Mouse (Mus musculus) spleen, embryonic (tissue): ENCODE data around the gene Ucn2.

Experiments used
- CTCF ChIA-PET: fragments of 350-600 bp; sonication (Branson Sonifier 250); formaldehyde crosslinking; loops from one replicate; lab custom pipeline; 2022; lab: Charles Lee

Gene Ucn2

DNA sequence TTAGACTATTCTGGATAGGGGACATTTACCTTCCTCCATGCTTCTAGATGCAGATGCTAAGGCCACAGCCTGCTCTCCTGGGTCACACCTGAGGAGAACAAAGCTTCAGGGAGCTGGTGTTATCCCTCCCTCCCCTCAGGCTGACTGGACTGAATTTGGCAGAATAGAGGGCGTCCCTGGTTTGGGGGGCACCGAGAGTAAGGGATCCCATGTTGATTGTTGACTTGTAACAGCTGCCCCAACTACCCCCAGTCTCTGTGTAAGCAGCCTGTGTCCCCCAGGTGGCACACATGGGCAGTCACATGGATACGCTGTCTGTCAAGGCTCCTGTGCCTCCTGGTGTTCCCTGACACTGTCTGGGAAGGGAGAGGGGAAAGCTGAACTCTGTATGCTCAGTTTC, 42.6 kb downstream of the Ucn2 start:
- CTCF ChIA-PET, result no interaction called here

DNA sequence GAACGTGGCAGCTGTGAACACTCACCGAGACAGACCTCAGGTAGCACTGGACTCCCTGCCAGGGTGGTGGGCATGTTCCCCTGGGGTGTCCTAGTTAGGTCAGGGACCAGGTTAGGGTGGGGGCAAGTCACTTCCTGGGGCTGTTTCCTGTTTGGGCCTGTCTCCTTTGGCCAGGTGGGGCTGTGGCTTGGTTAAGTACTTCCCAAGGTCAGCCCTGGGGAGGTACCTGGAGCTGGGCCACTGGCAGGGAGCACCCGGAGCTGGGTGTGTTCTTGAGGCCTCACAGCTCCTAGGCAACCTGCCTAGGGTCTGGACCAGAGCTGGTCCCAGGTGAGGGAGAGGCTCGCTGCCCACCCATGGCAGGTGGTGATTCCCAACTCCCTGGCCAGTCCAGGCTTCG, 43.1 kb downstream of the Ucn2 start:
- CTCF ChIA-PET, result no interaction called here

DNA sequence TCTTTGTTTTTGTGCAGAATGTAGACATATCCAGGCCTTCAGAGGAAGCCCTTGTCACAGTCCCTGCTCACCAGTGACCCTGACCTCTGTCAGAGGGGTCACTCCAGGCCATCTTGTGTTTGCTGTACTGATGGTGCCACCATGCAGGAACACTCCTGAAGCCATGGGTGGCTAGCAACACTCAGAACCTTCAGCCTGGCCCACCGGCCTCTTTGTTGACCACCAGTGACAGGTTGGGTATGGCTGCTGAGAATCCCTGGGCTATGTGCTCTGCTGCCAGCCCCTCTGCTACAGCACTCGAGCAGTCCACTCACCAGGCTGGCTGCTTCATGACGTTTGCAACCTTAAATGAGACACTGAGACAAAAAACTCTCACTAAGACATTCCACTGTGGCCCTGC, 44.5 kb downstream of the Ucn2 start:
- CTCF ChIA-PET, result no interaction called here

DNA sequence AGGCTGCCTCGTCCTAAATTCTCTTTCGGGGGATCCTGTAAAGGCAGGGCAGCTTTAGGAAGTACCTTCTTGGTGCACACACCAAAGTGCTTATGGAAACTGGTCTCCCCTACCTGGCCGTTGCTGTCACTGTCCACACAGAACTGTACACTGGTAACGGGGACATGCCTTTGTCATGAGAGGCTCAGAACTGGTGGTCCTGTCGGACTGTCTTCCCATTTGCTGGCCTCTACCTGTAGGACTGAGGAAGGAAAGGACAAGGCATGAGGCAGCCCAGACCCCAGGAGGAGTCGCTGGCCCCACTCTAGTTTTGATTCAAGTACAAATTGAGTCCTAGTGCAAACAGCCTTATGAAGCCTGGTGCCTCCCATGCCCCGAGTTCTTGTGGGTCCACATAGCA, 45.2 kb downstream of the Ucn2 start:
- CTCF ChIA-PET, result no interaction called here

DNA sequence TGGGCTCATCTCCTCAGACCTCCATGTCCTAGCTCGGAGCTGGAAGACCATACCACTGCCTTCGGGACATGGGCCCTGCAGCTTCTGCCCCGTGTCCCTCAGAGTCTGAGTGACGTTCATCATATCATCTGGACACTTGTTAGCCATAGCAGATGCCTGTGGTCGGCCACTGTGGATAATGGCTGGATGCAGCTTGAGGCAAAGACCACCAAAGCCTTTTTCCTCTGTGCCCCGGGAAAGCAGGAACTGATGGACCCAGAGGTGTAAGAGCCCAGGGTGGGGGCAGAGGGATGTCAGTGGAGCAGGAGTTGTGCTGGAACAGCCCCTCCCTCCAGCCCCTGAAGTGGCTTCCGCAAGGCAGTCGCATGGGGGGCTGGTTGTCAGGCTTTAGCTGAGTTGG, 45.9 kb downstream of the Ucn2 start:
- CTCF ChIA-PET, result no interaction called here

DNA sequence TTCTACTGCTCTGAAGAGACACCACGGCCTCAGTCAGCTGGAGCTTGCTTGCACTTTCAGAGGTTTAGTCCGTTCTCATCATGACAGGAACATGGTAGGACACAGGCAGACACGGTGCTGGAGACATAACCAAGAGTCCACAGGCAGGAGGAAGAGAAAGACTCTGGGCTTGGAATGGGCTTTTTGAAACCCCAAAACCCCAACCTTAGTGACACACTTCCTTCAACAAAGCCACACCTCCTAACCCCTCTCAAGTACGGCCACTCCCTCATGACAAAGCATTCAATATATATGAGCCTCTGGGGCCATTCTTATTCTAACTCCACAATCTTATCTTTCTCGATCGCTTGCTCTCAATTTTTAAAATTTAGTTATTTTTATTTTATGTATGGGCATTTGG, 46.6 kb downstream of the Ucn2 start:
- CTCF ChIA-PET, result interaction anchor here (0.6 kb wide), 1 partner anchor 12 kb away, joined by 3 read pairs; no protein-coding TSS in a partner anchor
